Mouse (Mus musculus): ENCODE measurements at regions not wholly inside any gene's neighbourhood (a gene's known extent, or its start where the extent isn't known, plus 50 kb on each side); places are given as distances from the start of the nearest gene placed in this dataset.

DNA sequence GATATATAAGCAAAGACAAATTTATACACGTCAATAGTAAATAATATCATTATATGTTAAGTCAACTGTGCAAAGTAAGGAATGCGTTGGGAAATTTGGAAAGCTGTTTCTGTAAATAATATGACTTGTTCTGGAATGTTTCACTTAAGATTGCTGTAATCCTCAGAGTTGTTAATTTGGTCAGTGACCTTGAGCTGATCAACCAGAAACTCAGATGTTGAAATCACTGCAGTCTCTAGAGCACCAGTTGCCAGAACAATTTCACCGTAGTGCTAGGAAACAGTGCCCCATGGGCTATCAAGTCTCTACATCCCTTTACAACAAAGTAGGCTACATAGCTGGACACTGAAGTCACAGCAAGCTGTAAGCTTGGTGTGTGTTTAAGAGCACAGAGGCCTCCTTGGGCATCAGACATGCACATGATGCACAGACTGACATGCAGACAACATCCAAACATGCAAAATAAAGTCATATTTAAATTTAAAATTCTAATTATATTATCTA is 212.6 kb downstream of the Pik3r1 start:
- no peak for DNase-seq

DNA sequence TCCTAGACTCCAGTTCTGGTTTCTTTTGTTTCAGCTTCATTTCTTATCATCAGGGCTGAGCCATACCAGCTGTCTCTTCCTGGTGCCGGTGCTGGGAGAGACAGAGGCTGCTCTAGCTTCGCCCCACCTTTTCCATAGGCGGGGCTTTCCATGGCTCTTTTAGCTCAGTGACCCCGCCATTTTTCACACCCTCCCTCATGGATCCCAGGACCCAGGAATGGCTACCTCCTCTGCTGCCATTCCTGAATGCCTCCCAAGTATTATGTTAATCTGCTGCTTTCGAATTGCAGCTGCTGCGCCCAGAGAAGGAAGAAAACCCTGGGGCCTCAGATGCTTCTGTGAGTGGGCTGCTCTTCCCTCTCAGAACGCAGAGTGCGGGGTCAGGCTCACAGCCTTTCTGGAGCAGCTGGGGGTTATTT is 214.9 kb downstream of the Pik3r1 start:
- DNase-seq: no peak

DNA sequence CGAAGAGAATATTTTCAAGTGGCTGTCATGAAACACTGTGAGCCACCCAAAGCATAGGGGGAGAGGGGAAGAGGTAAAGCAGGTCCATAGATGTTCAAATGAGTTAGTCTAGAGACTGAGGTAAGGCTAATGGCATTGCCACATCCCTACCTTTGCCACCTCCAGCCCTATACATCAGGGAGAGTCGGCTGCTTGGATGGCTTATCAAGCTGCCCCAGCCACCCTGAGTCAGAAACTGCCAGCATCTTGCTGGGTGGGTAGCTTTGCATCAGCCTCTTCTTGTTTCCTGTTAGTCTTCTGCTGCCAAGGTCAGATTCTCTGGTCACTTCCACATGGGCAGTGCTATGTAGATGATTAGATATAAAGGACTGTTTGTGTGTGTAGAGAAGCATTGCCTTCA is 215.6 kb downstream of the Pik3r1 start:
- no peak for DNase-seq

DNA sequence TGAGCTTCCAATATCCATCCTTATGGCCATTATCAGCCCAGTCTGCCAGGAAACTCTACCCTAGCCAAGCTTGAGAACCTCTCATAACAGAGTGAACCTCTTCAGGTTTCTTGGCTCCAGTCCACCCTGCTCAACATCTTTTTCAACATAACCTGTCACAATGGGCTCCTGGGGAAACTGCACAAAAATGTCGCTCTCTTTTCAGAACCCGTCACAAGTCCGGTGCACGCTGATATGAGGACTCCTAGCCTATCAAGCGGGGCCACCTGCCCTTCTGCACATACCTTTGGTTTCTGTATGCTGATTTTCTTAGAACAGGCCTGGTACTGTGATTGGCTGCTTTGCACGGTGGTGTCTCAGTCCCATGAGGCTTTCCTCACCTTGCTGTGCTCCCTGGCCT is 216.9 kb downstream of the Pik3r1 start:
- DNase-seq: no peak

DNA sequence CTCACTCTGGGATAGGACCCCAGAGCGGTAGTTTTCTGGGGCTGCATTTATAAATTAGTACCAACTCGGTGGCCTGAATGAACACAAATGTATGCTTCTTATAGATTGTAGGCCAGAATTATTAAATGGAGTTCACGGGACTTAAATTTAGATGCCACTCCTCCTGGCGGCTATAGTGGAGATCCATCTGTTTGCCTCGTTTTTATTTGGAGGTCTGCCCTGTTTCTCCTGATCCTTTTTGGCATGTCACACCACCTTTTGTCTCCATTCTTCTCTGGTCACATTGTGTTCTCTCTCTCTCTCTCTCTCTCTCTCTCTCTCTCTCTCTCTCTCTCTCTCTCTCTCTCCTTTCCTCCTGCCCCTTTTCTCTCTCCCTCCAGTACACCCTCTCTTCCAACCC is 217.5 kb downstream of the Pik3r1 start:
- DNase-seq: no peak

DNA sequence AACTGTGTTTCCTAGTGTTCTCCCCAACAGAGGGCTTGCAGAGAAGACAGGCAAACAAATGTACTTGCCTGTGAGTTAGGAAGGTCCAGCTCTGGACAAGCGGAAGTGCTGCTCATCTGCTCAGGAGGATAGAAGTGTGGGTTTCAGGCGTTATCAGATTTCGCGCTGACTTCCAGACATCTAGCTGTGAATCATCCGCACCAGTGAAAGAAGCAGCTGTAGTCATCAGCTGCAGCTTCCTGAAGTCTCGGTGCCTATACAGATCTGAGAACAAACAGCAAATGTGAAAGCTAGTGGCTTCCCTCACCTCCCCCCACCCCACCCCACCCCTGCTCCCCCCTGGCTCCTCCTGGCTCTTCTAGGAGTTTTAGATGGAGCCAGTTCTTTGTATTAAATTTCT is 220.1 kb downstream of the Pik3r1 start:
- DNase-seq: no peak

DNA sequence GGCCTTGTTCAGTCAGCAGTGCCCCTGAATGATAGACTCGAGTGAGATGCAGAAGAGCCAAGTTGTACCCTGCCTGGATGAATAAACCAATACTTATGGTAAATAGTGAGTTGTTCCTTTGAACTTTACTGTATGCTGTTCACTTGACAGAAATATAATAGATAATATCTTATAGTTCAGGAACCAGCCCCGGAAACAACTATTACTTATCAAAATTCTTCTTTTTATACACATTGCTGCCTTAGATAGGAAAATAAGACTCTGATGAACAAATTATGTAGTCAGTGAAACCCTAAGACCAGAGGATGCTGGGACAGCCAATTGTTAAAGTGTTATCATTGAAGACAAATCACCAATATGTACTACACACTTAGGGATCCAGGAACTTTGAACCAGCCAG is 220.7 kb downstream of the Pik3r1 start:
- DNase-seq: no peak

DNA sequence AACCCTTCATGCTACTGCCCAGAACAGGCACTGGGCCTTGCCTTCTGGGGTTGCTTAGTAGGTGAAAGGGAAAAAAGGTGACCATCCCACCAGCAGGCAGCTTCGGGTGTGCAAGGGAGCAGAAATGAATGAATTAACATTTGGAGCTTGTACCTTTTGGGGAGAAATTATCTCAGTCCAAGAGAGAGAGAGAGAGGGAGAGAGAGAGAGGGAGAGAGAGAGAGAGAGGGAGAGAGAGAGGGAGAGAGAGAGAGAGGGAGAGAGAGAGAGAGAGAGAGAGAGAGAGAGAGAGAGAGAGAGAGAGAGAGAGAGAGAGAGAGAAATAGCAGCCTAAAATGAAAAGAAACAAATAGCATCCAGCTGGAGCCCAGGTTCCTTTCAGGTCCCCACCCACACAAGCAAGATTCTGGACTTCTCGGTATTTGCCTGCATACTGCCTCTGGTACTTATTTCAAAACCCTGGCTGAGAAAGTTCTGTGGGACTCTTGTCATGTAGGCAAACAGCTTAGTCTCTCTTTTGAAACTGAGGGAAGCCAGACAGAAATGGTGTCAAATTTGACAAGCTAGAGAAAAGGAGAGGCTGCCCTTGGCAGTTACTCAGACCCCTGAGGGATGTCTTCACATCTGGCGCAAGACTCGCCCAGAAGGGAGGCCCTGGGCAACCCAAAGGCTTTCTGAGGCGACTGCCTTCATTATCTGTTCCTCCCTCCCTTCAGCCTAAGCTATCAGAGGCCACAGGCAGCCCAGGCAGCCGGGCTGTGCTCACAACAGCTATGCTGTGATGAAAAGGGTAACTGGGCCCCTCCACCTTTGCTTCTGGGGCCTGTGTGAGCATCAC is 222.5 kb downstream of the Pik3r1 start:
- DNase-seq: peak; percentile 55

DNA sequence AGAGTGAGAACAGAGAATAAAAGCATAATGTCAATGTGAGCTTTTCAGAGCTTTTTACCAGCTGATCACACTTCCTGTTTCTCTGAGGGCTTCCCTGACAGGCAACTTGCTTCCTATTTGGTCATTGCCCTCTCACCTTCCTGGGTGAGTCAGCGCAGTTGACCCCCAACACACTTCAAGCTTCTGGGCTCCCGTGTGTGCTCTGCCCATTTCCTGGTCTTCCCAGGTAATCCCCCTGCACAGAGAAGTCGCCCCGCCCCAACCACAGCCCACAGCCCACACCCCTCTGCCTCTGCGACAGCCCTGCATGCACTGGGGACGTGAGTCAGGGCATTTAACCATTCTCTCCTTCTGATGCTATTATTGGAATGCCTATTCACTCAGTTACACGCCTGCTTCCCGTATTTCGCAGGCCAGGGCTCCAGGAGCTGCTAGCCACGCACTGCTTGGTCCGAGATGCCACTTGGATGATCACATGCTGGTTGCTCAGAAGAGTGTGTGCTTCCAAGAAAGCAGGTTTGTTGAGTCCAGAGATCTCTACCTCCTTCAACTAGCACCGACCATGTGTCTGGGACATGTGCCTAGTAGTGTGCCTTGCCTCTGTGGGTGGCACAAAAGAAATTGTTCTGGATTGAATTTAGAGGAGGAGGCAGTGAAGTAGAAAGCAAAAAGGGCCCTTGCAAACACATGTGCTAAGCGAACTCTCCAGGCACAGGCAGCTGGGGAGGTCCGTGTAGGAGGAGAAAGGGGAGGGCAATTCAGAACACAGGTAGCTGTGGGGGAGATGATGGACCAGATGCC is 227.4 kb downstream of the Pik3r1 start:
- DNase-seq: peak; percentile 14

DNA sequence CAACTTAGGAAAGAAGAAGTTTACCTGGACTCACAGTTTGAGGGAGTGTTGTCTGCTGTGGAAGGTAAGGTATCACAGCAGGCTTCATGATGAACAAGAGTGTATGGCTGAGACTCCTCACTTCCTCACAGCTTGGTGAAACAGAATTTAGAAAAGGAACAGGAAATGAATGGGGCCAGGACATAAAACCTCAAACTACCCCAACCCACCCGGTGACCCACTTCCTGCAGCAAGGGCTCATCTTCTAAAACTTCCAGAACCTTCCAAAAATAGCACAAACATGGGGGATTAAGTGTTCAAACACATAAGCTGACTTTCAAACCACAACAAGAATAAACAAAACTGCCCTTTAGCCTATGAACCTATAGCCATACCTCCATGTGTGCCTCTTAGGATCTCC is 229.9 kb downstream of the Pik3r1 start:
- no peak for DNase-seq

DNA sequence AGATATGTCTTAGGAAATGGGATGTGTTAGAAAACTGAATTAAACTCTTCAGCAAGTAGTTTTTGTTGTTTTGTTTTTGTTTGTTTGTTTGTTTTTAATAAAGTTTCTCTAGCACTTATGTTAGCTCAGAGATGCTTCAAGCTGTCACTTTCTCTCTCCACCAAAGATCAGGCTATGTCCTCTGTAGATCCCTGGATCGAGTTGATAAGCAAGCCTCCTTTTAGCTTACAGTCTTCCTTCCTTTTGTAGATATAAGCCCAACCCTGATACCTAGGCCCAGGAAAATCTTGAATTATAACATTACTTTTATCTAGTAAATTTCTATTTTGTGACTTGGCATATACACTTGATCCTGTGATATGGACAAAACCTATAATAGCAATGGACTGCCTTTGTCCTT is 232.0 kb downstream of the Pik3r1 start:
- no peak for DNase-seq

DNA sequence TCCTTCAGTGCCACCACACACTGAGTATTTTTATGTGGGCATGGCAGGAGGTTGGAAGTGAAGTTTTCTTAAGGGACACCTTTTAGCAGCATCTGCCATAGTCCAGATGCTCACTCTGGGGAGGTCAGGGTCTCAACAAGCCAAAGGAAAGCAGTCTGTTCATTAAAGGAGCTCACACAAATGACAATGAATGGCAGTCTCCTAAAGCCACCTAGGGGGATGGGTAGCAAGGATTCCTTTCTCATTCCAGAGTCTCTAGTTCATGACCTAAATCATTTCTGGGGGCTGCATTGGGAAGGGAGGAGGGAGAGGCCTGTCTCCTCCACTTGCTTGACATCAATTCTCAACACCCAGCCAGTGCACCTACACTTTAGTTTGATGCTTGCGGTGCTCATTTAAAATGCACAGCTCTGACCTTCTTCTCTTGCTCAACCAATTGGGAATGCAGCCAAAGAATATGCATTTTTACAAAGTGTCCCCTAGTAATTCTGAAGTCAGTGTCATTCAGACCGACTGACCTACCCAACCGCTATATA is 232.6 kb downstream of the Pik3r1 start:
- no peak for DNase-seq

DNA sequence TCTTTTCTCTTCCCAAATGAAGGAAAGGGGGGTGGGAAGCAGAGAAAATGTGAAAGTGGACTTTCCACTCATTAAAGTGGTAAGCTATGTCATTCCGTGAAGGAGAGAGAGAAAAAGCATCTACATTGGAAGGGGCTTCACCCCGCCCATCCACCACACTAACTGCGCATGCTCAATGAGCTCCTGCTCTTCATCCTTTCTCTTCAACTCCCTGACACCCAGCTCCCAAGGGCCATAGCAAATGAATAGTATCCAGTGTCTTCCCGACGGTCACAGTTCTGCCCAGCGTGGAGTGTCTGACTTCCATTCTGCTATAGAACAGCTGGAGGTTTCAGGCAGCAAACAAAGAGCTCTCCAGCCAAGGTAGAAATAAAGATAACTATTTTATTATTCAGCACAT is 233.5 kb downstream of the Pik3r1 start:
- DNase-seq: no peak

DNA sequence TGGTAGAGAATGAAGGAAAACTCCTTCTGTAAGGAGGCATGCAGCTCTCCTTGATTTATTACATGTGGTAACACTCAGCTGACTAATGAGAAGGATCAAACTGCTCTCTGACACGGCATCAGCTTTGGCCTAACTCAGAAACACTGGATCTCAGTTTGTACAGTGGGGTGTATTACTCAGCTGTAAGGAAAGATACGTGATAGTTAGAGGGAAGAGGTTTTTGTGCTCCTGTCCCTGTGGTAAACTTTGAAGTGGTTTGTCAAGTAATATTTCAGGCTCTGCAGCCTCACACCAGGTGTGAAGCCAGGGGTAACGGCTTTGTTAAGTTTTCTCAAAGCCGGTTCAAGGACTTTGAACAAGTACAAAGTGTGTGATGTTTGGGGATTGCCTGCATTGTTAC is 235.1 kb downstream of the Pik3r1 start:
- DNase-seq: no peak

DNA sequence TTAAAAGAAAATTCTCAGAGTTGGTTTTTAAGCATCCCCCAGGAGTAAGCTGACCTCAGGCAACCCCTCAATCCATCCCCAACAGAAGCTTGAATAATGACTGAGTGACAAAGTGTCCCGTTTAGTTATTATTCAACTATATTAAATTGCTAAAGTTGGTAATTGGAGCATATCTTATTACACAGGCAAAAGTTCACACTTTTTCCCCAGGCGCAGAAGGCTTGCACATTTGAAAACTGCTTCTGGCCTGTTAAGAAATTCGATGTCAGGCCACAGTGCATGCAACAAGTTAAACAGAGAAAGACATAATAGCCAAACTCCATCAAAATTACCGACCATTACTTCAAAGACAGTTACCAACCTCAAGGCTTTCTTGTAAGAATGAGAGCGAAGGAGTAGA is 240.3 kb downstream of the Pik3r1 start:
- DNase-seq: peak; percentile 18

DNA sequence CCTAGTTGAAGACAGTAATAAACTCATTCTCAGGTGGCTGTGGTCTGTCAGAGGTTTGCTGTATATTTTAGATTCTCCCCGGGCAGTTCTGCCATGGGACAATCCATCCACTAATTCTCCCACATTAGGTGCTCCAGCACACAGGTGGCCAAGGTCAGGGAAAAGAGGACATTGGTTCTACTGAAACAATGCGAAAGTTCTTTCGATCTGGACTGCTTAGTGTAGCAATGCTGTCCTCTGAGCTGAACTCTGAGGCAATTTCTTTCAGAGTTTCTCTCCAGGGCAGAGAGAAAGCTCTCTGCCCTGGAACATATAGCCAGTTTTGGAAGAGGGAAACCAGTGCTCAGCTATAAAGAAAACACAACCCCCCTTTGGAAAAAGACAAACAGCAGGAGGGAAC is 243.2 kb downstream of the Pik3r1 start:
- DNase-seq: no peak

DNA sequence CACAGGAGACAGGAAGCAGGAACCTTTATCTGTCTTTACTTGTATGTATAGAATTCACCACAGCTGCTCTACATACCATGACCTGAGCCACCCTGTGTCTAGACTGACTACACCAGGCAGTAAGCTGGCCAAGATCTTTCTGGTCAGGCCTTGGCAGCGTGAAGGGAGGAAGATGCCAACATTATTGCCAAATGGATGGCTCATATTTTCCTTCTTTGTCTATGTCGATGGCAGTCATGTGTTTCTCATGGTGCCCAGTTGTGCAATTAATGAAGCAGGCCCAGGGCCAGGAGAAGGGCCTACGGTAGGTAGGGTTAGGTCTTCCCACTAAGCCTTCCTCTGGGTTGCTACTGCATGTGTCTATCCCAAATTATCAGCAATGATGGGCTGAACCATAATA is 243.8 kb downstream of the Pik3r1 start:
- peak; percentile 75 for DNase-seq

DNA sequence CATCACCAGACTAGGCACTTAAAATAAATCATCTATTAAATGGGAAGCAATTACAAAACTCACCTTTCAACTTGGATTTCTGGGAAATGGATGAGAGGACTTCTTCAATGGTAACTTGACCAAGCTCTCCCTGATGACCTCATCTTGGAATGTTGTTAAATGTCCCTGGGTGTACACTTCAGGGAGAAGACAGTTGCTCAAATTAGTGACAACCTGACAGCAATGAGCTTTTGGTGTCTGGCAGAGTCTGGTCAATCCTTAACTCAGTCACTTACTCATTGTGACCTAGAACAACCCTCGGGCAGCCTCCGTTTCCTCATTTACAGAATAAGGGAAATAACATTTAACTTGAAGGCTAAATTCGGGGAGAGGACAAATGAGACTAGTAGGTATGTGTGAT is 244.5 kb downstream of the Pik3r1 start:
- DNase-seq: no peak

DNA sequence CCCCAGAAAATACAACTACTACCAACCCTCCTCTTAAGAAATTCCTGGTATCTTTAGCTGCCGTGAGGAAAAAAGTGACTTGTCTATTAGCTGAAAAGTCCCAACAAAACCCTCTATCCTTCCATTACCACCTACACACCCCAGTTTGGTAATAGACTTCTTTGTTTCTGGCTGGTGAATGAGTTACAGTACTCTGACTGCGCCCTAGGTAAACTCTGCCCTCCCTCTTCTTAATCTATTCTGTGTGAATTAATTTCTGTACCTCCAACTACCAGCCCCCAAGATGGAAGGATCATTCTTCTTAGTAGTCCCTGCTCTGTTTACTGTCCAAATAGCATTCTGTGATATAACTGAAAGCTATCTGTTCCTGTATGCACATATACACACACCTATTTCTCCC is 245.4 kb downstream of the Pik3r1 start:
- DNase-seq: no peak

DNA sequence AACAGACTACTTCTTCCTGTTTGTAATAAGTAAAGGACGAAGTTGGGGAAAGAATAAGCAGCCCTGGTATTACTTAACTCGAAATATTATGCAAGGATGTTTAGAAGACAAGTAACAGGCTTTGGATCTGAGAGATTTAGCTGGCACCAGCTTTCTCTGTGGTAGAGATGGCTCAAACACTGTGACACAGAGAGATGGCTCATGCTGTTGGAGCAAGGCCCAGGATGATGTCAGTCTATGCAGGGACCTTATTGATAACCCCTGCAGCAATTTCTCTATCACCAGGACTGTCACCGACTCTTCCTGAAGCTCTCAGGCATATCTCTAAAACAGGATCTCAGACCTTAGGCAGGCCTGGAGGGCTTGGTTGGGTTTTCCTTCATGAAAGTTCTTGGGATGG is 254.7 kb downstream of the Pik3r1 start:
- DNase-seq: peak; percentile 80

DNA sequence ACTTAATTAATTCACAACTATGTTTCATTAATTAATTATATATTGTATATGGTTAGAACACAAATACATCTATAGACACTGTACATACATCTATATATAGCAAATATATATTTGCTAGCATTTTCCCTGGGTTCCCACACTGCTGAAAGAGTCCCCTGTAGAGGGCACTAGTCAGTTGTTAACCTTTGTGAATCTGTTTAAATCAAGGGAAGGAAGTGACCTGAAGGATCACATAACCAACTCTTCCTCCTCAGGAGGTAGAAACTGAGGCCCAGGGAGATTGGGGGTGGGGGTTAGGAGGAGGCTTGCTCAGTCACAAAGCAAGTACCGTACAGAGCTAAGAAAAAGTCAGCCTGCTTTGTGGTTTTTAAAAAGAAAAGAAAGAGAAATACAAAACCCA is 258.1 kb downstream of the Pik3r1 start:
- DNase-seq: peak; percentile 24

DNA sequence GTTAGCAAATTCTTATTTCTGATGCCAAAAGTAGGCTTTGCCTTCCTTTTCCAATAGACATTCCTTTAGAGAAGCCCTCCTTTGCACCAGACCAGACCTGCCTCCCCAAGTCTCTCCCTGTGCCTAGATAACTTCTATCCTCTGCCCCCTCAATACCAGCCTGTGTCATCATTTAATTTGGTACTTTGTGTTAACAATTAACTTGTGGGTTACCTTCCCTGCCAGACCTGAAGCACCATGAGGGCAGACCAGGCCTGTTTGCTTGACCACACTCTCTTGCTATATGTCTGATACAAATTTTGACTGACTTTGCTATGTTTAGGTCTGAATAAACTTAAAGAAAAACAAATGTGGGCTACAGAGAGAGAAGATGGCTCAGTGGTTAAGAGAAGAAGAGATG is 259.7 kb downstream of the Pik3r1 start:
- no peak for DNase-seq

DNA sequence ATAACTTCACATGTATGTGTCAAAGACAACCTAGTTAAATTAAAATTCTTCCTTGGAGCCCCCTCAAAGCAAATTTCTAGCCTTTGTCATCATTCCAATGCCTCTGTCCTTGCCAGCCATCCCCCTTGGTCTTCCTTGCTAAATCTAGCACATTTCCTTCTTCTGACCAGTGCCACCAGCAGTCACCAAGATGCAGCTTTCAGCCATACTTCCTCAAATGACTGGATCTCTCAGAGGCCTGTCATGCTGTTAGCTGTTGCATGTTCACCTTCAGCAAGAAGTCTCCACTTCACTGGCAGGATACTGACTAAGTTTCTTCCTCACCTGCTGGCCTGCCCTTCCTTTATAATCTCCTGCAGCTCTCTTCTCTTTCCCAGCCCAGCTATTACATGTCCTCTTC is 261.3 kb downstream of the Pik3r1 start:
- no peak for DNase-seq

Data from adrenal gland, postnatal 14 days (tissue).